Mouse (Mus musculus) spleen, adult 2 months (tissue): ENCODE data around the gene Fads2. TPM values are rescaled to one million over a fixed set of nuclear protein-coding genes. Genes with fewer than 3 reads are reported as not detected.
A peak's percentile ranks its signal among the peaks of the same experiment; 100 is the strongest.

Source experiments
- DNase-seq, 2 experiments: peaks; one replicate each; pipeline versions ENCODE4 v3.0.0 to v3.0.0-alpha.2; 2012 to 2021; ENCODE audit warnings: low spot score in 2 of 2, low read depth in 1 of 2
- H3K27ac ChIP-seq: fragments of 200-500 bp; 2 replicates; pipeline ENCODE4 v1.5.1; 2012; ENCODE audit warnings: low read length, inconsistent platforms; ENCODE audit not compliant: insufficient read depth
- H3K27me3 ChIP-seq: fragments of 200-500 bp; 2 replicates; pipeline ENCODE4 v1.6.1; 2012; ENCODE audit warnings: mild to moderate bottlenecking, moderate library complexity, low read length, inconsistent platforms; ENCODE audit not compliant: control insufficient read depth, insufficient read depth
- H3K36me3 ChIP-seq: fragments of 200-500 bp; 2 replicates; pipeline ENCODE4 v1.6.1; 2012; ENCODE audit warnings: mild to moderate bottlenecking, low read length, inconsistent platforms; ENCODE audit not compliant: control insufficient read depth, insufficient read depth
- H3K4me1 ChIP-seq: fragments of 200-500 bp; 2 replicates; pipeline ENCODE4 v1.6.1; 2011; ENCODE audit warnings: inconsistent platforms; ENCODE audit not compliant: control insufficient read depth, insufficient read depth, insufficient read length
- H3K4me3 ChIP-seq: fragments of 200-500 bp; 2 replicates; pipeline ENCODE4 v1.5.1; 2011; ENCODE audit warnings: mild to moderate bottlenecking, inconsistent platforms; ENCODE audit not compliant: insufficient read depth, insufficient read length; ENCODE audit errors: extremely low read depth
- CTCF ChIP-seq: fragments of 200-500 bp; IDR thresholded peaks from 2 replicates; pipeline ENCODE4 v1.5.1; 2011; ENCODE audit warnings: mild to moderate bottlenecking, inconsistent platforms; ENCODE audit not compliant: insufficient read depth, insufficient read length, insufficient replicate concordance; ENCODE audit errors: extremely low read depth
- POLR2A ChIP-seq: fragments of 200-500 bp; IDR thresholded peaks from 2 replicates; pipeline ENCODE4 v1.6.1; 2011; ENCODE audit warnings: low read depth, low read length, inconsistent platforms
- WGBS: fragments of 180-500 bp; shearing (Covaris S2); methylation state at CpG from one replicate; pipeline ENCODE4 v1.1.7; 2018; 5-methylcytosine and 5-hydroxymethylcytosine counted together
- polyA plus RNA-seq: library from polyadenylated mRNA; depleted of rRNA; stranded (reverse); fragments of >200 nt; gene quantifications from 2 replicates; pipeline ENCODE4 v1.2.3, GENCODE M21; 2012

The Fads2 gene
- polyA plus RNA-seq, 1 experiment, result 9.6 TPM

DNA sequence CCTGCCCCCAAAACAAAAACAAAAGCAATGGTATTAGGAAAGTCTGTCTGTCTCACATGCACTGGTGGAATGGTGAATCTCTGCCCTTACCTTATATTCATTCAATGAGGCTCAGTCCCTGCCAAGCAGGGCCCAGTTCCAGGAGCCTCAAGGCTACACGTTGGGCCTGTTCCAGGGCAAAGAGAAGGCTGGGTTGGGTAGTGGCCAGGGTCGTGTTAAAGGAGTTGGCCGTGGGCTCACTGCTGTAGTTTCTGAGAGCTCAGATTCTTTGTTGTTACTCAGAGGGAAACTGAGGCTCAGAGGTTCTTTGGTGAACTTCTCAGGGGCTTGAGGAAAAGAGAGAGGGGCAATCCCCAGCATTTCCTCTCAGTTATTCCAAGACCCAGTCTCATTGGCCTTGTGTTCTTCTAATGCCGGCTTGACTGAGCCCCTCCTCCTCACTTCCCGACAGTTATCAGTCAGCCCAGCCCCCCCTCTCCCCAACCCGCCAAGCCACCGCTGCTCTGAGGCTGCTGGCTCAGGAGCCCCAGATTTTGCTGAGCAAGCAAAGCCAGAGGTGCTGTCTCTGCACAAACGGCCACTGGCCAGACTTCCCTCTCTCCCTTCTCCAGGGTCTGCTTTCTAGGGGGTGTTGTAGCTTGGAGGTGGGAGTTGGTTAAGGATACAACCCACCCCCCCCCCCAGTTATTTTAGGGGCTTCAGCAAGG is 76.2 kb downstream of the Fads2 start:
- WGBS, result 19% methylated on average over 8 of the region's 8 CpGs
- no peak for DNase-seq
- Histone ChIP-seq H3K36me3 (no peaks in the 10 kb centered on the region), H3K27me3 (no peaks in the 10 kb centered on the region), H3K27ac (peak overlapping the region; percentile 48), H3K4me3 (no peak overlapping the region), H3K4me1 (no peaks in the 10 kb centered on the region)
- TF ChIP-seq POLR2A (no peak), CTCF (no peak)

DNA sequence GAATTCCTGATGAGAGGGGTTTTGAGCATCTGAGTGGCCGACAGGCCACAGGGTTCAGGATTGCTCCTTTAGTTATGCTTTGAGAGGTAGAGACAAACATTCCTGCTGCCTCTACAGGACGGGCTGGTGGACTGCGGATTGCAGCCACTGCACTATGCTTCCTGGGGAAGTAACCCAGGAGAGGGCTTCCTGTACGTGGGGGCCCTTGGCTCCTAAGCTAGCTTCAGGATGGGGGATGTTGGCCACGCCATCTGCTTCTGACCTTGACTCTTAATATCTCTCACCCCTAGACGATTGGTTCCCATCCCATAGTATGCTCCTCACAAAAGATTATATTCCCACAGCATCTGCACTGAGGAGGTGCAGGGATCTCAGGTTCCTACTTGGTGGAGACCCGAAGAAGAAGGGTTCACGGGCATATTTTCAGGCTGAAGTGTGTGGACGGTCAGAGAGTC is 78.2 kb downstream of the Fads2 start:
- no peak for DNase-seq
- Histone ChIP-seq H3K4me1 (peaks cover under 1% of the 10 kb centered on the region; the same call in 1 of the 2 replicates), H3K4me3 (no peak overlapping the region), H3K36me3 (no peaks in the 10 kb centered on the region), H3K27me3 (peaks cover under 1% of the 10 kb centered on the region; the same call in 1 of the 2 replicates), H3K27ac (peak overlapping the region; percentile 55)
- TF ChIP-seq POLR2A (no peak), CTCF (no peak)
- WGBS, result 46% methylated on average over 9 of the region's 9 CpGs

DNA sequence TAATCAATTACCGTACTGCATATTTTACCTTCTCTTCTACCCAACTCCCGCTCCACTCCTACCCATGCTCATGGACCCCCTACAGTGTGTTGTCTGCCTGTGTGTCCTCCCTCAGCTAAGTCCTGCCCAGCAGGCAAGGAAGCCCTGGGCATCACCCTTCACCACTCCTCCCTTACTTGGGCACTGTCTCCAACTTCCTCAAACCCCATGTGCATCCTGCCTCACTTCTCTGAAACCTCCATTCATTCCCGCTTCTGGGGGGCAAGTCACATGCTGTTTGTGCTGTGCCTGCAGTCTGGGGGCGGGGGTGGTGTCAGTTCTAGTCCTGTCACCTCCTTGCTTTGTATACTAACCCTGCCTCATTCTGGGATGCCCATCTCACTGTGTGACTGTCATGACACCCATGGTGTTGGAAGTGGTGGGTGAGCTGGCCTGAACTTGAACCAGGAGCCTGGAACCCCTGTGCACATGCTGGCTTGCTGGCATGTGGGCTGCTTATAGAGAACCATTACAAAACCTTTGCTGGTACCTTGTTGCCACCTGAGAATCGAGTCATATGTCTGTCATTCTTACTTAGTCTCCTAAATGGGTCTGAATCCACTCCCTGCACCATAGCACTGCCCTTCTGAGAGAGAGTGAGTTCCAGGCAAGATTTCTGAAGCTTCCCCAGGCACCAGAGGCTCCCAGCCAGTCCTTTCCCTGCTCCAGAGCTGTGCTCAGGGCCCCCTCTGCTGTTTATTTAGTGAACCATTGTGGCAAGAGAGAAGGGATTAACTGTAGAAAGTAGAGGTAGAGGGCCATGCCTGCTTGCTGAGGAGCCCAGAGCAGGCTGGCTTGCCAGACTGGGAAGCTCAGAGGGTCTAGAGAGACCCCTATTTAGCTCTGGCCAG is 78.9 kb downstream of the Fads2 start:
- Histone ChIP-seq H3K36me3 (no peaks in the 10 kb centered on the region), H3K27me3 (peaks cover 3% of the 10 kb centered on the region; the same call in 1 of the 2 replicates), H3K4me1 (peaks cover 6% of the 10 kb centered on the region), H3K27ac (peak overlapping the region; percentile 55), H3K4me3 (no peak overlapping the region)
- WGBS, result 59% methylated on average over 5 of the region's 5 CpGs
- TF ChIP-seq POLR2A (no peak), CTCF (no peak)
- DNase-seq, result no peak

DNA sequence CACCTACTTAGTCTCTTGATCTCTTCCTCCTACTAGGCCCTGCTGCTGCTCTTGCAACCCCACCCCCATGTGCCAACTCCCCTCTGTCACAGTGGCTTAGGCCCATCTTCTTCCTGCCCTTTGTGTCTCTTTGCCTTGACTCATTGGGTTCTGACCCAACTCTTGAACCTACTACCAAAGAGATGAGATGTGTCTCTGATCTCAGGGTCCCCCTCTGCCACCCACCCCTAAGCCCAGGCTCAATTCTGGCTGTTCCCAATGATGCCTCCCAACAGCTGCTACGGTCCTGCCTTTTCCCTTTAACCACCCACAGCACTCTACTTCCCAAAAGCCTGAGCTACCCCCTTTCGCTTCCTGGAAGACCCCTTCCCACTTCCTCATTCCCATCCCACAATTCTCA is 79.6 kb downstream of the Fads2 start:
- peak overlapping the region; percentile 27; the same call in 1 of the 2 replicates for H3K27ac ChIP-seq
- TF ChIP-seq CTCF (no peak), POLR2A (no peak)
- 68% methylated on average over 2 of the region's 2 CpGs for WGBS
- H3K4me3 ChIP-seq, result no peak overlapping the region
- peaks cover 6% of the 10 kb centered on the region for H3K4me1 ChIP-seq
- no peak for DNase-seq
- H3K27me3 ChIP-seq, result peaks cover 3% of the 10 kb centered on the region; the same call in 1 of the 2 replicates
- H3K36me3 ChIP-seq, result no peaks in the 10 kb centered on the region

DNA sequence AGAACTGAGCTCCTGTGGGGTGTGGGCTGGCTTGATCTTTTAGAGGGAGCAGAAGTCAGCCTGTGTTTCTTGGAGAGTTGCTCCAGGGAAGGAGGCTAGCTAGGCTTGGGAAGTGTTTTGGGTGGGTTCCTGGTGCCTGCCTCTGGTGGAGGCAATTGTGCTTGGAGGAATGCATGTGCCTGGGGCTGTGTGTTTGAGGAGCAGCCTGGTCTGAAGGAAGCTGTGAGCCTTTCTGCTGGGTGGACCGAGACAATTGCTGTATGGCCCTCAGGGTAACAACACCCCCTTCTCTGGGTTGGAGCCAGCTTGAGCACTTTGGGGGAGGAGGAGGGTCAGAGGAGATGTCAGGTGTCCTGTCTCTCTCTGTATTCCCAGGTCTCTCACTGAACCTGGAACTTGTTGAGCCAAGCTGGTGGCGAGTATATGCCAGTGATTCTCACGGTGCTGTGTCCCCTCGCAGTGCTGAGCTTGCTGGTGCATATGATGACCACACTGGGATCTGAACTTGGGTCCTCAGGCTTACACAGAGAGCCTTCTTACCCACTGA is 82.3 kb downstream of the Fads2 start:
- DNase-seq, result no peak
- H3K4me1 ChIP-seq, result peaks cover 6% of the 10 kb centered on the region
- no peak overlapping the region; the same call in 1 of the 2 replicates for H3K27ac ChIP-seq
- H3K4me3 ChIP-seq, result peak overlapping the region; percentile 59
- WGBS, result 82% methylated on average over 4 of the region's 4 CpGs
- TF ChIP-seq POLR2A (no peak), CTCF (no peak)
- H3K27me3 ChIP-seq, result peaks cover 3% of the 10 kb centered on the region; the same call in 1 of the 2 replicates
- H3K36me3 ChIP-seq, result no peaks in the 10 kb centered on the region

DNA sequence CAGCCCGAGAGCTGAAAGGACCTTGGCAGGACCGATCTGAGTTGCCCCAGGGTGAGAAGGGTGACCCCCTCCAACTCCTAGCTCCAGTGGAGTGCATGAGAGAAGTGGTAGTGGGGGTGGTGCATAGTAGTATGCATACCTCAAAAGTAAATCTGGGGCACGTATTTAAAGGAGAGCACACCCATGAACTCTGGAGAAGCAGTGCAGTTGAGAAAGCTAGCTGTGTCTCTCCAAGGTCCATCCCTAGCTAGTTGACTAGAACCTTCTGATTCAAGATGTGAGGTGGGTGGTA is 83.1 kb downstream of the Fads2 start:
- no peak overlapping the region for H3K27ac ChIP-seq
- no peaks in the 10 kb centered on the region for H3K36me3 ChIP-seq
- no peak for DNase-seq
- TF ChIP-seq POLR2A, result no peak
- no peak for TF ChIP-seq CTCF
- H3K27me3 ChIP-seq, result peaks cover 3% of the 10 kb centered on the region; the same call in 1 of the 2 replicates
- peak overlapping the region; percentile 59 for H3K4me3 ChIP-seq
- peaks cover 6% of the 10 kb centered on the region for H3K4me1 ChIP-seq
- WGBS, result 5% methylated on average over 3 of the region's 3 CpGs
